Mouse (Mus musculus) kidney, adult 2 months (tissue): ENCODE measurements at regions not wholly inside any gene's neighbourhood (a gene's known extent, or its start where the extent isn't known, plus 50 kb on each side); places are given as distances from the start of the nearest gene placed in this dataset.

Experiments
- CTCF ChIP-seq: fragments of 200-500 bp; conservative IDR thresholded peaks from 2 replicates; pipeline ENCODE4 v1.5.1; 2011; ENCODE audit warnings: low read depth, mild to moderate bottlenecking, control low read depth, low read length, moderate library complexity, mixed read lengths; ENCODE audit not compliant: insufficient read depth, insufficient read length
- POLR2A ChIP-seq: fragments of 200-500 bp; IDR thresholded peaks from one replicate; pipeline ENCODE4 v1.6.1; 2011; ENCODE audit warnings: low read depth, low read length, control low read depth

- TF ChIP-seq CTCF: no peak
- no peak for TF ChIP-seq POLR2A
Measured at GRCm38 (mm10) chr3:9341657-9342056, 268.2 kb downstream of the Zfp704 start.
